Mouse (Mus musculus): ENCODE measurements at regions not wholly inside any gene's neighbourhood (a gene's known extent, or its start where the extent isn't known, plus 50 kb on each side); places are given as distances from the start of the nearest gene placed in this dataset.

GRCm38 (mm10) chr2:132472126-132472525 lies 86.9 kb upstream of the Prokr2 start:
- no peak for DNase-seq (ENCODE audit: low spot score in 2 of 2)

GRCm38 (mm10) chr2:132468957-132469642 lies 83.9 kb upstream of the Prokr2 start:
- DNase-seq (ENCODE audit: low spot score in 2 of 2) = peak; percentile 36

GRCm38 (mm10) chr2:132455029-132455428 lies 69.8 kb upstream of the Prokr2 start:
- no peak for DNase-seq (ENCODE audit: low spot score in 2 of 2)

DNA sequence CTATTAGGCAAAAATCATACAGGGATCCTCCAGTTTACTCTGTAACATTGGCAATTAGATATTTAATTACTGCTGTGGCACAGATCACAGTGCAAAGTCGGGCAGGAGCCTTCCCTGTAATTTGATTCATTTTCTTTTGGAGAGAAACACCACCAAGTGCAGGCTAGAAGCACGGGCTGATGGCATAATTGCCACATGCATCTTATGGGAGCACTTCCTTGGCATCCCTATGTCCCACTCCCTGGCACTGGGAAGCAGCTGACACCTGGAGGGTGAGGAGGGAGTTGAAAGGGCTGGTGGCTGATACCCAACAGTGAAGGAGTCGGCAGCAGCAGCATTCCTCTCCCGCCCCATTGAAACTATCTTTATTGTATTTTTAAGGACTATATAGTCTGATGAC lies 64.1 kb upstream of the Prokr2 start:
- peak in 1 of 2 experiments; percentile 28 for DNase-seq (ENCODE audit: low spot score in 2 of 2)

DNA sequence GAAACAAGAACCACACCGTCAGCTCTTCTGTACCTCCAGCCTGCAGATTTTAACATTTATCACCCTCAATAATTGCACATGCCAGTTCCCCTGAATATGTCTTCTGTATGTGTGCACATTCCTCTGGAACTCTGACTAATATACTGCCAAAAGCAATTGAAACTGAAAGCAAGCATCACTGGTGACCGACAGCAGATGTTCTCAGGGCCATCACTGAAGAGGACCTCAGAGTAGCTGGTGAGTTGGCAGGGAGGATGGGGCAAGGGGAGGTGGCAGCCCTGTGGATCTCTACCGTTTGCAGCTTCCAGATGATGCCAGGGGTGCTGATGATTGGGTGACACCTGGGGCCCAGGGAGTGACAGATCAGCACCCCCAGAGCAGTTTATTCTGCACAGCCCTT lies 62.6 kb upstream of the Prokr2 start:
- no peak for DNase-seq (ENCODE audit: low spot score in 2 of 2)

DNA sequence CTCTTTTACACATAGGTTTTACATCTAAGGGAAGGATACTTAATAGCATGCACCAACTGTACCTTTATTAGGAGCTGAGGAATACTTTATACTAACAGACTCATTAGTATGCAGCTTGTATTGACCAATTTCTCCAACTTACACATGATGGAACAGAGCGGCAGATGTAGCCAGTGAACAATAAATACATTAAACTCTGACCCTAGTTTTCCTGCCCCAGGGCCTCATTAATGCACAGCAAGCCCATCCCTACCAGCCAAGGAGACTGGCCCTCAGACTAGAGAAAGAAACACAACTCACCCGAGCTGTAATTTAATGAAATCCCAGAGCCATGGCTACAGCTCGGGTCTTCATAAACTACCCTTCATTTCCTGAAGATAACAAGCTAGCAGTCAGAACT lies 60.8 kb upstream of the Prokr2 start:
- DNase-seq (ENCODE audit: low spot score in 2 of 2) = no peak

DNA sequence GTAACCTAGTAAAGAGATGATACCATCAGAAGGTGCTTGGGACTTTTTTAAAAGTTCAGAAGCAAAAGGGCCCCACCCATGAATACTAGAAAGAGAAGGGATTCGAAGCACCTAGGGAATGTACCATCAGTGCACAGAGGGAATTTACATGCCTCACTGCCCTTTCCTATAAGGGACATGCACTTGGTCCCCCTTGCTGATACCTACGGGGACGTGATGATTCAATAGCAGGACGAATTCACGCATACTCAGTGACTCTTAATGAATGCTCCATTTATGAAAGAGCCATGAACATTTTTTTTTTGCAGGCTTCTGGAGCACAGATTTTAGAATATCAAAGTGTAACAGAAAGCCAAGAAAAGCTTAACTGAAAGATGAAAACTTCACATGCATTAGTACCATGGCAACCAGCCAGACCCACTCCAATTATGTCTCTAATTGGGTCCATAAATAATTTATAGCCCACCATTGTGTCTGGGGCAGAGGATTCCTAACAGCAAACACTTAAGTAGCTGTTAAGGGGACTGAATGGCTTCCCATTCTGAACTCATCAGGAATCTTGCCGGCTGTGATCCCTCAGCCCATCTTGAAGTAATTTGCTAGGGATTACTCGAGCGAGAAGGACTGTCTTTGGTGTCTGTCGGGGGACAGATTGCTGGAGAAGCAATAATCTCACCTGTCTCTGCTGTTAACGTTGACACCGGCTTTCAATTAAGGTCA lies 59.4 kb upstream of the Prokr2 start:
- DNase-seq (ENCODE audit: low spot score in 2 of 2) = peak; percentile 40 to 50

All from right cerebral cortex, postnatal 10 days (tissue).